Mouse (Mus musculus) c-Kit-positive CD71-negative TER-119-negative erythroid progenitor cells, embryonic 14.5 days (primary cell): ENCODE data around the gene AA792892.
"Not testable (repeated sequence)": the region's sequence is repeated elsewhere in the genome, so short reads cannot be mapped to it uniquely, and the experiment has no call there.

Experiments
- DNase-seq: peaks from one replicate; pipeline ENCODE4 v3.0.0-alpha.2; 2013; ENCODE audit warnings: low read depth

Gene AA792892

DNA sequence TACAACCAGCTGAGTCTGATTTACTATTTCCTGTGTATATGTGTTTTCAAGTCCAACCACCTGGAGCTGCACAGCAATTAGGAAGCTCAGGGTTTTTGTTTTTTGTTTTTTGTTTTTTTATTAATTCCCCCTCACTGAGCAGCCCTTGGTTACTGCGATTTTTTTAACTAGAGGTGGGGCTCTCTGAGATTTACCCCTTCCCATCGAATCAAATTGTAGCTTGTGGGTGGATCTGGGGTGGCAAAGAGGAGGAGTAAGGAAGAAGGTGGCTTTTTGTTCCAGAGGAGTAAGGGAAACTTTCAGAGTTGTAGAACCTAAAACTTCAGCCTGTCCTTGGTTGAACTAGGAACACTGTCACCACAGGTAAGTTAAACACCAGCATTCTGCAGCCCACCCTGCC, at the start of gene AA792892:
Gene AA792892 (plus strand): TSS at position 301 of the 400 bp plus-strand sequence.
- not testable (repeated sequence) for DNase-seq

GRCm38 (mm10) chr5:94306696-94307095, 32.9 kb upstream of the AA792892 start, which contains the start of gene A430089I19Rik:
Gene A430089I19Rik (minus strand): TSS chr5:94306796.
- not testable (repeated sequence) for DNase-seq

DNA sequence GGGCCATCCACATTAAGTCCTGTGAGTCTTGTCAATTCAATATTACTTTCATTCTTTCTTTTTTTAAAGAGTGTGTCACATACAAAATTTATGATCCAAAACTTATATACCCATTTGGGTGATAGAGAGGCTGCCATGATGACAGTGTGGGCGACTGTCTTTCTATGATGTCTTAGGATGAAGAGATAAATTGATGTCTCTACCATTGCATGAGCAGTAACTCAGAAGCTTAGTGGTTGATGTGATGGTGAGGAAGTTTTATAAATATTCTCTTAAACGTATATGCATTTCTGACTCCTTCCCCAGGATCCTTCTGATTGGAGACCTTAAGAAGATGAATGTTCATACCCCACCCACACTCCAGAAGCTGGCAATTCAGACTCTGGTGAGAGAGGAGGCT, 25.4 kb upstream of the AA792892 start, which contains the start of gene Gm6502:
Gene Gm6502 (plus strand): TSS at position 301 of the 400 bp plus-strand sequence.
- not testable (repeated sequence) for DNase-seq
